Mouse (Mus musculus) lung, postnatal 36 days (tissue): ENCODE measurements at regions not wholly inside any gene's neighbourhood (a gene's known extent, or its start where the extent isn't known, plus 50 kb on each side); places are given as distances from the start of the nearest gene placed in this dataset.

Experiments used
- DNase-seq: peaks from one replicate; pipeline ENCODE4 v3.0.0; 2022; ENCODE audit warnings: mixed read lengths

DNA sequence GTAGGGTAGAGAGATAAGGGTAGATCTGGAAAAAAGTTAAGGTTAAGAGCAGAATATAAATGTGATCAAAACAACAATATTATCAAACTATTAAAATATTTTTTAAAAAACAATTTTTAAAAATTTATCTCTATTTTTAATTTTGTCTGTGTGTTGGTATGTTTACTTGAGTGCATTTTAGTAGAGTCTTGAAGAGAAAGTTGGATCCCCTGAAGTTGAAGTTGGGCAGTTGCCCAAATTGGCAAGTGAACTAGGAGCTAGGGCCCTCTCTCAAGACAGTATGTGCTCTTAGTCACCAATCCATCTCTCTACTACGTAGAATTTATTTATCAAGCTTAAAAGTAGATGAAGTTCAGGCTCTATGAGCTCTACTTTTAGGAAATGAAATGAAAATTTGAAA, 59.9 kb downstream of the Adamts1 start:
- DNase-seq, result no peak

DNA sequence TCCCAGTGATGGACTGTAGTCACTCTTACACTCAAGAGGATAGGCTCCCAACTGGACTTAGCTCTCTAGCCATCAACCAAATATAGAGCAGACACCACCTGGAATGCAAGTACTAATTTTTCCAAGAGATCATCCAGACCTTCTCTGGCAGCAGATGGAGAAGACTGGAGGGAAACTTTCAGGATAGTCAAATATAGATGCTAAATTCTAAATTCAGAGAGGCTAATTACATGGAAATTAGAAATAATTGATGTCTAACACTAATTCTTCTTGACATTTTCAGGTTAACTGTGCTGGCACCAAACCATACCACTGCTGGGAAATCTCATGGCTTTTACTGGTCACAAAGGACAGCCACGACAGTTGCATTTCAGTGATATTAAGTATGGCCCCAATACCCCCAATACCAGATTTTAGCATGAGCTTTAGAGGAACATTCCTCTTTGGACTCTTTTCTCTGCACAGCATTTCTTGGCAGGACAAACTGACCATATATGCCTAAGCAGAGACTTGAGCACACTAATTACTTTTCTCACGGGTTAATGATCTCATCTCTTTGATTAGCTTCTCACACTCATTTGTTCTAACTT, 64.2 kb downstream of the Adamts1 start:
- DNase-seq, result no peak

DNA sequence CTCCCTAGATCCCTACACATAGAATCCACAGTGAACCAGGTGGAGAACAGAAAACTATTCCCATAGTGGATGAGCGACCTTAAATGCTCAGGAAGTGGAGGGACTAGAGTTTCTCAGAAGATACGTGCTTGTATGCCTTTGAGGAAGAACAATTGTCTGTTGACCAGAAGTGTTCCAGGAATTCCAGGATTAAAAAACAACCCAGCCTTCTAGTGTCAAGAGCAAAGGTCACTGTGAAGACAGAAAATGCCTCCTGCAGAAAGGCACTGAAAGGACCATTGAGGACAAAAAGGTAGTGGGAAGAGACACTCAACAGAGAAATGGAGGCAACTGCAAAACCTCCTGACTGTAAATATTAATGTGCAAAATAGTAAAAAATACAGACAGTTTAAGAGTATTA, 74.9 kb downstream of the Adamts1 start:
- DNase-seq, result no peak

DNA sequence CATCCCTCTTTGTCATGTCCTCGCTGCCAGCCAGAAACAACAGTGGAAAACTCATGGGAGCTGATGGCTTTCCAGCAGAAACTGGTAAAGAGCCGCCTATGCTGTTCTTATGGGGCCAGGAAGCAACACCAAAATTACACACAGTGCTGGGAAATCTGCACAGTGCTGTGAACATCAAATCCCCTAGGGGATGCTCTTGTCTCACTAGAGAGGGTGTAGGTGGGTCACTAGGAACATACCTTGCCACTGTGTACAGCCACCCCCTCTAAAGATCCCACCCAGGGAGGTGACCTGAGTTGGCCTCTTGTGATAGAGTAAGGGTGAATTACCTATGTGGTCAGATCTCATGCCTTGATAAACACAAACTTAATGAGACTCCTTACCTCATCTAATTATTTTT, 80.9 kb downstream of the Adamts1 start:
- peak; percentile 31 for DNase-seq

DNA sequence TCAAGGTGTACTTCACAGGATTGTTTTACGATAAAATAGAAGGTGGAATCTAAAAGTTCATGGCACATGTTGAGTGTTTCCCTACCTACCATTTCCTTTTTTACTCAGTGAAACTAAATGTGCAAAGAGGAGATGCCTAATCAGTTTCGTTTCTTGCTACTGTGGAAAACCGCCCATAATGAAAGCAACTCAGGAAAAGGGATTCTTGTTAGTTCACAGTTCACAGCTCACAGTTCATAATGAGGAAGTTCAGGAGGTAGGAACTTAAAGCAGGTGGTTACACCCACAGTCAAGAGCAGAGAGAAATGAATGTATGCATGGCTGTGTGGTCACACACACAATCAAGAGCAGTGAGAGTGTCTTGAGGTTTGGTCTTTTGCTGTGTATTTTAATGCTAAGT, 90.6 kb downstream of the Adamts1 start:
- DNase-seq, result no peak

DNA sequence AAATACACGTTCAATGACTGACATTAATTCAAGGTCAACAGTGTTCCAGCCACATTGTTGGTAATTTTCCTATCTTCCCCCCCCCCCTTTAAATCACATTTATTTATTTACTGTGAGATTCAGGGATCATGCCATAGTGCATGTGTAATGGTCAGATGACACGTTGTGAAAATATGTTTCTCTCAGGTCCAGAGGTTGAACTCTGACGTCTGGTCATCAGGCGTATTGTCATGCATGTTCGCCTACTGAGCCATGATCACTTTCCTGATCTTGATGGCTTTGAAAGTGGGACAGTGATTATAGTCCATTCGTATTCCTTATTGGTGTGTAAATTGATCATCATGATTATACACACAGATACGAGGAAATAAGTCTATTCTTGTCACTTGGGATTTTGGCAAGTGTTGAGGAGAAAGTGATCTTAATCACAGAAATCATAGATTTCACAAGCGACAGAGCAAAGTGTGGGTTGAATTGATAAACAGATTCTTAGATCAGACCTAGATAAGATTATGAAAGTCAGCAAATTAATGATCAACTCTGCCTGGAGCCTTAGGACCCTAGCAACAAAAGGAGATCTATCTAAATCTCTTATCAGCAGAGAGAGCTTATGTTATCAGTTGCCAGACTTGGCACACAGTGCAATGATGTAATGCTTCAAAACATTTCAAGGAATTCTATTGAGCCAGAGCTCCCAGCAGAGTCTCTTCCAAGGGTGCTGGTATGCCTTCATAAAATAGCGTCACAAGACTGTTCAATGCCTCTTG, 98.5 kb downstream of the Adamts1 start:
- no peak for DNase-seq

DNA sequence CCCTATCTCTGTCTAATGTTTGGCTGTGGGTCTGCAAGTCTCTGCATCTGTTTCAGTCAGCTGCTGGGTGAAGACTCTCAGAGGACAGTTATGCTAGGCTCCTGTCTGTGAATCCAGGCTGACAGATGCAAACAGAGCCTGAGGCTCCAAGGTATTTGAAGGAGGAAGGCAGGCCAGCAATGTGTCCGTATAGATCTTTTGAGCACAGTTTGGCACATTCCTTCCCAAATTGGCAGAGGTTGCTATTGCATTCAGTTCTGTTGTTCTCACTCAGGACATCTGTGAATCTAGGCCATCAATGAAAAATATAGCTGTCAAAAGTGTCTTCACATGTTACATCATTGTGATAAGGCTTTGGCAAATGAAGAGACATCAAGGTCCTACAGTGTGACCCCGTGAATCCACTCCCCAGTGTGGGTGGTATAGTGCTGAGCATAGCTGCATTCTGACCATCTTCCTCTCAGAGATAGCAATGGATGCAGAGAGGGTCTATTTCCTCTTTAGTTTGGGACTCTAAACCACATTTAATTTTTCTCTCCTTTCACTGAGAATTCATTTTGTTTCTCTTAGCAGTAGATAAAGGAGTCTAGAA, 99.9 kb downstream of the Adamts1 start:
- no peak for DNase-seq

DNA sequence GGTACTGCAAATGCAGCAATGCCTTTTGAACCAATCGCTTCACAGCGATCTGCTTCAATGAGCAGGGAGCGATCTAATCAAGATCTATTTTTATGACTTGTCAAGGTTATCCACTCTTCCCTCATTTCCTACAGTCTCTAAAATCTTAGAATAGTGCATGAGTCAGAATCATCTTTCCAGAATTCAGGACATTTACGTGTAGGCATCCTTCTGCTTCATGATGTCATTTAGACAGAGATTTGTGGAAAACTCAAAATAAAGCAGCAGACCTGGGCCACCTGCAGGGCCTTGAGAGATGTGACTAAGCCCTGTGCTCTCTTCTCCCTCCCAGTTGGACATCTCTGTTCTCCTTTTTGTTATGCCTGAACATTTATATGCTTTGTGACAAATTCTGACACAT, 103.6 kb downstream of the Adamts1 start:
- no peak for DNase-seq

DNA sequence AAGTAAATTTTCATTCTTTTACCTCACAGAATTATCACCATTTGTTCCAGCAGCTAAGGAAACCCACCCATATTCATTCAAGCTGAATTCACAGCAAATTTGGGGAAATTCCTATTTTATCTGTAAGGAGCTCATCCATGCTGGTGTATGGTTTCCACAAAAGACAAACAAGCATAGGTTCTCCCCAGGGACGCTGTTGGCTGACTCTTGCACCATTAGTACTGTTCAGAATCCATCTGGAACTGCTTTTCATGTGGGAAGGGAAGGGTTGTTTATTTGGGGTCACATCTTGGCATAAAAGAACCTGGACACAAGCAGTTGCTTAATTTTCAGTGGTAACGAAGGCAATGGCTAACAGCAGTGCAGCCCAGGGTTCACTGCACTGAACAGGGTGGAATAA, 120.2 kb downstream of the Adamts1 start:
- DNase-seq, result no peak

DNA sequence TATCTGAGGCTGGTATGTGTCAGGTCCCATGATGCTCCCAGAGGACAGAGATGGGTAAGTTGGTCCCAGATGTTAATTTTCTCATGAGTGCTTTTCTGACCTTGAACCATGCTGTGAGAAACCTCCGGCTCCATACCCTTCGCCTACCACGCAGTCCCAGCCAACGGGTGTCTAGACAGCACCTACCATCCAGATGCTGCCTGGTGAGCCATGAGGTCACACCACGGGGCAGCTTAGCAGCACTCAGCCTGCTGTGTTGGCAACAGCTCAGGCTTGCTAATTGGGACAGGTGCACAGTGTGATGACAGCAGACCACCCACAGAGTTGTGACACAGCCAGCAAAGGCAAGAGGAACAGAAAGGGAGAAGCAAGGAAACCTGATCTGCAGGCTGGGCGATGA, 122.6 kb downstream of the Adamts1 start:
- no peak for DNase-seq

DNA sequence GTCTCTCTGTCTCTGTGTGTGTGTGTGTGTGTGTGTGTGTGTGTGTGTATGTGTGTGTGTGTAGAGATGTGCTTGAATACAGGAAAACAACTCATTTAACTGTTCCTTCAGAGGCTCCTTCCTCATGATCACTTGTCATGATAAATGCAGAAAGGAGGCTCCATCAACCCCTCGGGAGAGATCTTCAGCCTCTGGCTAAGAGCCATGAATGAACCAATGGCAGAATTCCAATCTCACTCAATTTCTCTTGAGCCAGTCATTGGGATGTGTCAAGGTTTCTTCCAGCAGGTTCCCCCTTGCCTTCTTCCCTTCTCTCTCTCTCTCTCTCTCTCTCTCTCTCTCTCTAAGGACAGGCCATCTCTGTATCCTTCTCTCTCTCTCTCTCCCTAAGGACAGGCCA, 124.1 kb downstream of the Adamts1 start:
- DNase-seq, result no peak

- DNase-seq, result peak; percentile 10
These were observed 124.7 kb downstream of the Adamts1 start for GRCm38 (mm10) chr16:85678228-85678627.

DNA sequence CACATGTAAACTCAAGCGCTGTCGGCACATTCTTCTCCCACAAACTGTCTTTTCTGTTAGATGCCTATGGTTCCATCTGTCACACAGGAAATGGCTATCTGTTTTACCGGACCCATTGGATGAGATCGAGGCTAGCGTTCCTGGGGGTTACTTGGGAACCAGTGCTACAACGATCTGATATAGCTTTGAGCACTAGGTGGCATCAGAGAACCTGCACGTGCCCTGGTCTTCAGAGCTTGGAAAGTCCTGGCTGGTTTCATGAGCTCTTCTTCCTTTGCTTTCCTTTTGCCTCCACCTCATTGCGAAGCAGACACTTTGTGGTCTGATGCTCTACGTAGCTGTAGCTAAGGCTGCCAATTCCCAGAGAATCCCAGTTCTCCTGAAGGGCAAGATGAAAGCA, 123.8 kb upstream of the Cyyr1 start:
- peak; percentile 77 for DNase-seq

- DNase-seq, result no peak
These were observed 115.6 kb upstream of the Cyyr1 start for GRCm38 (mm10) chr16:85668767-85669166.

- no peak for DNase-seq
These were observed 114.6 kb upstream of the Cyyr1 start for GRCm38 (mm10) chr16:85667790-85668189.

- no peak for DNase-seq
These were observed 96.3 kb upstream of the Cyyr1 start for GRCm38 (mm10) chr16:85649516-85649915.

GRCm38 (mm10) chr16:85640992-85641391, 87.8 kb upstream of the Cyyr1 start:
- no peak for DNase-seq

DNA sequence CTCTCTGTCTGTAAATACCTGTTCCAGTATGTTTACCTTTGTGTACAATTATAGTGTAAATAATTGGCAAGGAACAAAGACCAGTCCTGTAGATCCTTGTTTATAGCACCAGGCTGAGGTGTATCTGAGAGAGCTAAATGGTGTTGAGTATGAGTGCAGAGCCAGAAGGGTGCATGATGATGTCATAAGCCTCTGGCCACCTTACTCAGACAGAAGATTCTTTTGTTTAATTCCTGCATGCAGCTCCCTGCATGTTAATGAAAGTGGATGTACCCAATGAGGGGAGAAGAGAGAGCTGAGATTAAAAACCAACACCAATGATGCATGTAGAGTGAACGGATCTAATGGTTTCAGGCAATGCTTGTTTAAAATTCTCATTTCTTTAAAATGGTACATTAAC, 83.9 kb upstream of the Cyyr1 start:
- DNase-seq, result no peak

GRCm38 (mm10) chr16:85629738-85630137, 76.5 kb upstream of the Cyyr1 start:
- DNase-seq, result no peak

GRCm38 (mm10) chr16:85624505-85624904, 71.3 kb upstream of the Cyyr1 start:
- DNase-seq, result no peak

- no peak for DNase-seq
These were observed 50.9 kb upstream of the Cyyr1 start for GRCm38 (mm10) chr16:85604089-85604488.
